Mouse (Mus musculus) myocyte (in vitro differentiated cells): ENCODE data around the gene Unc5c. TPM values are rescaled to one million over a fixed set of nuclear protein-coding genes. Genes with fewer than 3 reads are reported as not detected.

Experiments used
- H3K27me3 ChIP-seq: one replicate; pipeline ENCODE4 v1.6.1; 2011; ENCODE audit not compliant: control insufficient read depth, insufficient read depth, insufficient read length
- H3K36me3 ChIP-seq: one replicate; pipeline ENCODE4 v1.6.1; 2011; ENCODE audit not compliant: control insufficient read depth, insufficient read depth
- H3K4me2 ChIP-seq: one replicate; pipeline ENCODE4 v1.6.1; 2011; ENCODE audit warnings: low read depth, control low read depth
- H3K4me3 ChIP-seq: one replicate; pipeline ENCODE4 v1.5.1; 2011; ENCODE audit warnings: mild to moderate bottlenecking, control low read depth, moderate library complexity
- H3K79me2 ChIP-seq: one replicate; pipeline ENCODE4 v1.6.1; 2011; ENCODE audit not compliant: control insufficient read depth, insufficient read depth
- H3ac ChIP-seq: one replicate; pipeline ENCODE4 v1.6.1; 2011; ENCODE audit not compliant: control insufficient read depth, insufficient read length
- CEBPB ChIP-seq: IDR thresholded peaks from 2 replicates; pipeline ENCODE4 v1.6.1; 2011; ENCODE audit warnings: mild to moderate bottlenecking, moderate library complexity; ENCODE audit not compliant: poor library complexity, insufficient read depth, severe bottlenecking
- E2F4 ChIP-seq: IDR thresholded peaks from one replicate; pipeline ENCODE4 v1.6.1; 2011; ENCODE audit warnings: mild to moderate bottlenecking, control low read depth, moderate library complexity; ENCODE audit not compliant: insufficient read depth
- MAX ChIP-seq: IDR thresholded peaks from one replicate; pipeline ENCODE4 v1.6.1; 2011; ENCODE audit warnings: low read depth, mild to moderate bottlenecking, control low read depth
- MYOD1 ChIP-seq, 3 experiments: IDR thresholded peaks; one replicate each; pipeline ENCODE4 v1.6.1; 2011; ENCODE audit warnings: control low read depth in 2 of 3, low read depth in 2 of 3, mild to moderate bottlenecking in 2 of 3, moderate library complexity in 1 of 3; ENCODE audit not compliant: insufficient read length in 2 of 3, control insufficient read depth in 1 of 3
- MYOG ChIP-seq, 3 experiments: IDR thresholded peaks; one replicate each; pipeline ENCODE4 v1.6.1; 2011; ENCODE audit warnings: control low read depth in 2 of 3, low read depth in 2 of 3, mild to moderate bottlenecking in 2 of 3; ENCODE audit not compliant: insufficient read length in 2 of 3, control insufficient read depth in 1 of 3, insufficient read depth in 1 of 3
- POLR2A ChIP-seq: IDR thresholded peaks from one replicate; pipeline ENCODE4 v1.6.1; 2011; ENCODE audit warnings: low read depth, mild to moderate bottlenecking, control low read depth, moderate library complexity; ENCODE audit not compliant: insufficient read length
- POLR2AphosphoS2 ChIP-seq: IDR thresholded peaks from one replicate; pipeline ENCODE4 v1.6.1; 2011; ENCODE audit warnings: low read depth, control low read depth; ENCODE audit not compliant: insufficient read length
- REST ChIP-seq: IDR thresholded peaks from one replicate; pipeline ENCODE4 v1.6.1; 2011; ENCODE audit warnings: mild to moderate bottlenecking, control low read depth, moderate library complexity; ENCODE audit not compliant: insufficient read depth, insufficient read length
- SRF ChIP-seq: IDR thresholded peaks from one replicate; pipeline ENCODE4 v1.6.1; 2011; ENCODE audit warnings: low read depth; ENCODE audit not compliant: control insufficient read depth, insufficient read length
- TCF12 ChIP-seq: IDR thresholded peaks from one replicate; pipeline ENCODE4 v1.6.1; 2011; ENCODE audit warnings: mild to moderate bottlenecking, control low read depth; ENCODE audit not compliant: poor library complexity, insufficient read depth, severe bottlenecking
- TCF3 ChIP-seq: IDR thresholded peaks from one replicate; pipeline ENCODE4 v1.6.1; 2011; ENCODE audit warnings: low read depth, control low read depth; ENCODE audit not compliant: insufficient read length
- USF1 ChIP-seq: IDR thresholded peaks from one replicate; pipeline ENCODE4 v1.6.1; 2011; ENCODE audit warnings: low read depth, mild to moderate bottlenecking, control low read depth, moderate library complexity
- polyA plus RNA-seq: library from polyadenylated mRNA; unstranded; fragments of >200 nt; fragmentation: generic; extraction: Trizol; gene quantifications from one replicate; pipeline ENCODE4 v1.2.1, GENCODE M21; 2012; ENCODE audit warnings: missing spikeins

Gene Unc5c
- polyA plus RNA-seq, 1 experiment, result 1.00 TPM

GRCm38 (mm10) chr3:141850141-141850540 is 385.1 kb downstream of the Unc5c start:
- Histone ChIP-seq H3K36me3 (no peaks in the 10 kb centered on the region), H3K79me2 (no peaks in the 10 kb centered on the region), H3K4me2 (no peak overlapping the region), H3ac (no peak overlapping the region), H3K27me3 (no peaks in the 10 kb centered on the region), H3K4me3 (no peak overlapping the region)
- TF ChIP-seq TCF3 (no peak), POLR2A (no peak), MYOD1 (IDR thresholded peaks at IDR 0.05; ENCODE audit: control insufficient read depth in 1 of 3, insufficient read length in 2 of 3, low read depth in 2 of 3) (no peak), TCF12 (no peak), MYOG (IDR thresholded peaks at IDR 0.05; ENCODE audit: control insufficient read depth in 1 of 3, insufficient read depth in 1 of 3, insufficient read length in 2 of 3, low read depth in 2 of 3) (no peak), SRF (no peak), MAX (no peak), USF1 (no peak), REST (no peak), E2F4 (no peak), POLR2AphosphoS2 (no peak), CEBPB (no peak)

GRCm38 (mm10) chr3:141854339-141854738 is 389.3 kb downstream of the Unc5c start:
- Histone ChIP-seq H3K4me3 (no peak overlapping the region), H3K79me2 (no peaks in the 10 kb centered on the region), H3K4me2 (no peak overlapping the region), H3ac (no peak overlapping the region), H3K27me3 (no peaks in the 10 kb centered on the region), H3K36me3 (no peaks in the 10 kb centered on the region)
- TF ChIP-seq TCF3 (no peak), MAX (no peak), MYOD1 (IDR thresholded peaks at IDR 0.05; ENCODE audit: control insufficient read depth in 1 of 3, insufficient read length in 2 of 3, low read depth in 2 of 3) (no peak)

- Histone ChIP-seq H3K4me2 (peak overlapping the region; percentile 18), H3ac (no peak overlapping the region), H3K4me3 (no peak overlapping the region), H3K27me3 (no peaks in the 10 kb centered on the region), H3K79me2 (no peaks in the 10 kb centered on the region), H3K36me3 (no peaks in the 10 kb centered on the region)
- TF ChIP-seq SRF (no peak), POLR2A (no peak), POLR2AphosphoS2 (no peak), E2F4 (no peak), CEBPB (no peak), MYOD1 (IDR thresholded peaks at IDR 0.05; ENCODE audit: control insufficient read depth in 1 of 3, insufficient read length in 2 of 3, low read depth in 2 of 3) (no peak), TCF12 (no peak), MYOG (IDR thresholded peaks at IDR 0.05; ENCODE audit: control insufficient read depth in 1 of 3, insufficient read depth in 1 of 3, insufficient read length in 2 of 3, low read depth in 2 of 3) (no peak), USF1 (no peak), MAX (no peak), REST (no peak), TCF3 (no peak)
Measured at GRCm38 (mm10) chr3:141857123-141857522, 392.1 kb downstream of the Unc5c start.

- H3K79me2 ChIP-seq, result no peaks in the 10 kb centered on the region
- H3ac ChIP-seq, result no peak overlapping the region
- no peak for TF ChIP-seq TCF3
- no peaks in the 10 kb centered on the region for H3K27me3 ChIP-seq
- H3K36me3 ChIP-seq, result no peaks in the 10 kb centered on the region
- peak overlapping the region; percentile 43 for H3K4me2 ChIP-seq
- no peak overlapping the region for H3K4me3 ChIP-seq
Measured at GRCm38 (mm10) chr3:141862816-141863461, 397.9 kb downstream of the Unc5c start.

GRCm38 (mm10) chr3:141871805-141872204 is 406.8 kb downstream of the Unc5c start:
- H3K79me2 ChIP-seq, result no peaks in the 10 kb centered on the region
- H3K27me3 ChIP-seq, result no peaks in the 10 kb centered on the region
- H3K4me3 ChIP-seq, result no peak overlapping the region
- no peak overlapping the region for H3K4me2 ChIP-seq
- no peak overlapping the region for H3ac ChIP-seq
- H3K36me3 ChIP-seq, result no peaks in the 10 kb centered on the region
- no peak for TF ChIP-seq POLR2AphosphoS2
- TF ChIP-seq TCF3, result no peak
- TF ChIP-seq MYOG (IDR thresholded peaks at IDR 0.05; ENCODE audit: control insufficient read depth in 1 of 3, insufficient read depth in 1 of 3, insufficient read length in 2 of 3, low read depth in 2 of 3), result no peak
- TF ChIP-seq TCF12, result no peak
- TF ChIP-seq MAX, result no peak
- TF ChIP-seq E2F4, result no peak
- no peak for TF ChIP-seq POLR2A
- TF ChIP-seq REST, result no peak
- TF ChIP-seq CEBPB, result no peak
- TF ChIP-seq MYOD1 (IDR thresholded peaks at IDR 0.05; ENCODE audit: control insufficient read depth in 1 of 3, insufficient read length in 2 of 3, low read depth in 2 of 3), result no peak
- TF ChIP-seq SRF, result no peak
- TF ChIP-seq USF1, result no peak
